Mouse (Mus musculus) intestine, embryonic 15.5 days (tissue): ENCODE results near the gene Abca13. TPM values are rescaled to one million over a fixed set of nuclear protein-coding genes. Genes with fewer than 3 reads are reported as not detected.

Experiments
- ATAC-seq: fragments of 200-750 bp; cut with Nextera tagmentation; 2 replicates; pipeline ENCODE4 v1.8.0; 2017; ENCODE audit warnings: moderate TSS enrichment, moderate library complexity
- H3K27ac ChIP-seq: fragments of 300-500 bp; sonication (generic); 2 replicates; pipeline ENCODE4 v1.5.1; 2015; ENCODE audit warnings: mild to moderate bottlenecking, inconsistent platforms
- H3K27me3 ChIP-seq: fragments of 300-500 bp; sonication (generic); replicated peaks from 2 replicates; pipeline ENCODE4 v1.6.1; 2015; ENCODE audit warnings: inconsistent platforms
- H3K36me3 ChIP-seq: fragments of 300-500 bp; sonication (generic); 2 replicates; pipeline ENCODE4 v1.6.1; 2015; ENCODE audit warnings: inconsistent platforms
- H3K4me1 ChIP-seq: fragments of 300-500 bp; sonication (generic); replicated peaks from 2 replicates; pipeline ENCODE4 v1.6.1; 2015; ENCODE audit warnings: inconsistent platforms
- H3K4me2 ChIP-seq: fragments of 300-500 bp; sonication (generic); replicated peaks from 2 replicates; pipeline ENCODE4 v1.6.1; 2015; ENCODE audit warnings: mild to moderate bottlenecking, inconsistent platforms
- H3K4me3 ChIP-seq: fragments of 300-500 bp; sonication (generic); replicated peaks from 2 replicates; pipeline ENCODE4 v1.5.1; 2015; ENCODE audit warnings: inconsistent platforms
- H3K9ac ChIP-seq: fragments of 300-500 bp; sonication (generic); 2 replicates; pipeline ENCODE4 v1.6.1; 2015; ENCODE audit warnings: inconsistent platforms
- H3K9me3 ChIP-seq: fragments of 300-500 bp; sonication (generic); 2 replicates; pipeline ENCODE4 v1.6.1; 2016; ENCODE audit warnings: inconsistent platforms
- WGBS: fragments of 180-500 bp; shearing (Covaris S2); methylation state at CpG from one replicate; pipeline ENCODE4 v1.1.7; 2015; 5-methylcytosine and 5-hydroxymethylcytosine counted together
- polyA plus RNA-seq: library from polyadenylated mRNA; unstranded; fragments of >200 nt; fragmentation: Nextera tagmentation; extraction: Ambion mirVana; gene quantifications from 2 replicates; pipeline ENCODE4 v1.2.1, GENCODE M21; 2015

Gene Abca13
- polyA plus RNA-seq, 1 experiment from 2014 or later = 0.39 TPM

- no peak overlapping the region for H3K27ac ChIP-seq
- WGBS = 61% methylated on average over 3 of the region's 3 CpGs
- no peak for ATAC-seq
Observed at GRCm38 (mm10) chr11:9647272-9647671, 455.5 kb downstream of the Abca13 start.

DNA sequence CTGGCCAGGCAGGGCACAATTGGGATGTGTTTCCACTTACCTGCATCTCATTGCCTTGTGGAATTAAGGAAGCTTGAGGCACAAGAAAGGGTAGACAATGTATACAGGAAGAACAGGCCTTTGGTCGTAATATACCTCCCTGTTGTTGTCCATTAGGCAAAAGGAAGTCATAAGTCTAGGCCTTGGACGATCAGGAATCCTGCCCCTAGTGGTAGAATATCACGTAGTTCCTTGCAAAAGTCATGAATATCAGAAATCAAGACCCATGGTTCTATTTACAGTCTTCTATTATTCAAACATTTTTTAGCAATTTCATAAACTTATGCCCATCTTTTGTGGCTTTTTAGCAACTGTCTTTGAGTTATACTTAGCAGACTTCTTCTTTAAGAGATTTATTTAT lies 456.2 kb downstream of the Abca13 start:
- H3K27me3 ChIP-seq = no peaks in the 10 kb centered on the region
- ATAC-seq = no peak
- no peak overlapping the region for H3K9ac ChIP-seq
- H3K9me3 ChIP-seq = no peaks in the 10 kb centered on the region
- no peaks in the 10 kb centered on the region for H3K4me1 ChIP-seq
- H3K4me3 ChIP-seq = no peak overlapping the region
- WGBS = 59% methylated on average over 3 of the region's 3 CpGs
- no peak overlapping the region for H3K4me2 ChIP-seq
- H3K27ac ChIP-seq = no peak overlapping the region
- H3K36me3 ChIP-seq = no peaks in the 10 kb centered on the region

More at GRCm38 (mm10) chr11:9647272-9647671, 455.5 kb downstream of the Abca13 start:
- H3K9ac ChIP-seq = no peak overlapping the region
- no peak overlapping the region for H3K4me2 ChIP-seq
- H3K4me3 ChIP-seq = no peak overlapping the region
- H3K36me3 ChIP-seq = no peaks in the 10 kb centered on the region
- H3K9me3 ChIP-seq = no peaks in the 10 kb centered on the region
- no peaks in the 10 kb centered on the region for H3K27me3 ChIP-seq
- H3K4me1 ChIP-seq = no peaks in the 10 kb centered on the region

GRCm38 (mm10) chr11:9666648-9667255 lies 475.0 kb downstream of the Abca13 start:
- H3K4me2 ChIP-seq = no peak overlapping the region
- no peaks in the 10 kb centered on the region for H3K27me3 ChIP-seq
- no peak overlapping the region for H3K27ac ChIP-seq
- no peaks in the 10 kb centered on the region for H3K4me1 ChIP-seq
- peak; percentile 93 for ATAC-seq
- H3K9me3 ChIP-seq = no peaks in the 10 kb centered on the region
- no peak overlapping the region for H3K9ac ChIP-seq
- H3K4me3 ChIP-seq = no peak overlapping the region
- WGBS = 54% methylated on average over 3 of the region's 3 CpGs
- H3K36me3 ChIP-seq = no peaks in the 10 kb centered on the region

GRCm38 (mm10) chr11:9669430-9669829 lies 477.7 kb downstream of the Abca13 start:
- 73% methylated on average over 1 of the region's 1 CpGs for WGBS
- H3K9ac ChIP-seq = no peak overlapping the region
- no peaks in the 10 kb centered on the region for H3K36me3 ChIP-seq
- no peaks in the 10 kb centered on the region for H3K9me3 ChIP-seq
- H3K4me2 ChIP-seq = no peak overlapping the region
- H3K27ac ChIP-seq = no peak overlapping the region
- no peak overlapping the region for H3K4me3 ChIP-seq
- no peaks in the 10 kb centered on the region for H3K4me1 ChIP-seq
- no peak for ATAC-seq
- H3K27me3 ChIP-seq = no peaks in the 10 kb centered on the region

DNA sequence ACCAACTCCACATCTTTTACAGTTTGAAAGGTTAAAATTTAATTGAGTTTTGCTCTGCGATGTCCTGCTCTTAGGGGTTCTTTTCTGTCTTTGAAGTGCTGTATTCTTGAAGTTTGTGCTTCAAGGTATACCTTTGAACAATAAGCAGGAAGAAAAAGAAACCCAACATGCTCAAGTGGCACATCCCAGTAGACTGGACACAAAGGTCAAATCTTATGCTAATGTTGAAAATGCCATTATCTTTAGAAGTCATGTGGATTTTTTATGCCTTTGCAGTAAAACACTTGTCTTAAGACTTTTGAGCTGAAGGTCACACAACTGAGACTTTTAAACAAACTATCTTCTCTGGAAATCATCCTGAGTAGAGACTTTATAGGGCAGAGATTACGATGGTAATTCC lies 493.2 kb downstream of the Abca13 start:
- no peak overlapping the region for H3K4me3 ChIP-seq
- ATAC-seq = peak; percentile 81
- H3K4me1 ChIP-seq = no peaks in the 10 kb centered on the region
- no peaks in the 10 kb centered on the region for H3K9me3 ChIP-seq
- H3K4me2 ChIP-seq = no peak overlapping the region
- no peaks in the 10 kb centered on the region for H3K36me3 ChIP-seq
- H3K9ac ChIP-seq = no peak overlapping the region
- 82% methylated on average over 2 of the region's 2 CpGs for WGBS
- no peaks in the 10 kb centered on the region for H3K27me3 ChIP-seq
- H3K27ac ChIP-seq = no peak overlapping the region

DNA sequence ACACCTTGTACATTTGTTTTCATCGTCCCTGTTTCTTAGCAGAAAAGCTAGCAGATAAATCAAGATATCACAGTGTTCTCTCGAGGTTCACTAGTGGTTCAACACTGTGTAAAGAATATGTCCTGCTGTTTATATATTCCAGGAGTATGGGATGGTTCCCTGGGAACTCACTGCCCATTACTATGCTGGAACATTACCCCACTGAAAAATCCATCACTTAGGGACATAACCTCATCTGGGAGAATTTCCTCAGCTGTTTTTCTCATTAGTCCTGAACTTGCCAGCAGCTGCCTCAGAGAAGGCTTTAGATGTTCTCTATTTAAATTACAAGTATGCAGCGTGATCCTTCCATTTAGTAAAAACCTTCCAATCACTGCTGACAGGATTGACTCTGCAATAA lies 513.4 kb downstream of the Abca13 start:
- no peak overlapping the region for H3K4me3 ChIP-seq
- H3K27me3 ChIP-seq = no peaks in the 10 kb centered on the region
- H3K9me3 ChIP-seq = no peaks in the 10 kb centered on the region
- no peak overlapping the region for H3K27ac ChIP-seq
- no peaks in the 10 kb centered on the region for H3K36me3 ChIP-seq
- H3K9ac ChIP-seq = no peak overlapping the region
- ATAC-seq = no peak
- H3K4me2 ChIP-seq = no peak overlapping the region
- WGBS = 50% methylated on average over 3 of the region's 3 CpGs
- H3K4me1 ChIP-seq = no peaks in the 10 kb centered on the region

DNA sequence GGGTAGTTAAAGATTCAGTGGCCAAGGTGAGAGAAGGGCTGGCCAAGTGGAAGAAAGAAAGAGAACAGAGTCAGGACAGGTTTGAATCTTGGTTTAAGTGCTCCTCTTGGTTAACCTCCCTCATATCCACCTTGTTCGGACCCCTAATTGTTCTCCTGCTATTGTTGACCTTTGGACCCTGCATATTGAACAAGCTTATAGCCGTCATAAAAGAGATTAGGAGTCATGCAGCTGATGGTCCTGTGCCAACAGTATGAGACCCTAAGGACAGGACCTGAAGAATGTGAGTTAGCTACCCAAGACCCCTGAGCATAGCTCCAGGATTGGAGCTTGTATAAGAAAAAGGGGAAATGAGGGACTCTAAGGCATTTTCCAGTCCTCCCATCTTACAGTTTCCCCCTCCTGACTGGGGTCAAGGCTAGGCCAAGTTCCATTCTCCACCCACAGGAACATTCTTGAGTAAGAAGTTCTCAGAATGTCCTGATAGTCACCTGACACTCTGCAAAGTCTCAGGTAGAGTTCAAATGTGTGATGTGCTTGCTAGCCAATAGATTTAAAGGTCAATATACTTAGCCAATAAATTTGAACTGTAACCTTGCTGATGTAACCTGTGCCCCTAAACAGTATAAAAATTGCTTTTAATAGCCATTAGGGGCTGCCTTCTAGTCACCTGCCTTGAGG lies 536.2 kb downstream of the Abca13 start:
- WGBS = 44% methylated on average over 2 of the region's 2 CpGs
- Histone ChIP-seq H3K9ac (no peak overlapping the region), H3K27me3 (no peaks in the 10 kb centered on the region), H3K36me3 (no peaks in the 10 kb centered on the region), H3K4me3 (no peak overlapping the region), H3K9me3 (no peaks in the 10 kb centered on the region), H3K27ac (peak overlapping the region; percentile 48; the same call in 1 of the 2 replicates), H3K4me2 (no peak overlapping the region), H3K4me1 (no peaks in the 10 kb centered on the region)
- peak; percentile 95 for ATAC-seq

GRCm38 (mm10) chr11:9731300-9731699 lies 539.6 kb downstream of the Abca13 start:
- H3K27me3 ChIP-seq = no peaks in the 10 kb centered on the region
- H3K9ac ChIP-seq = no peak overlapping the region
- ATAC-seq = no peak
- WGBS = 80% methylated on average over 1 of the region's 1 CpGs
- H3K27ac ChIP-seq = no peak overlapping the region
- no peak overlapping the region for H3K4me2 ChIP-seq
- H3K4me1 ChIP-seq = no peaks in the 10 kb centered on the region
- no peaks in the 10 kb centered on the region for H3K9me3 ChIP-seq
- no peaks in the 10 kb centered on the region for H3K36me3 ChIP-seq
- H3K4me3 ChIP-seq = no peak overlapping the region

Other genes with a start within 250 kb of the Abca13 start
- gene Pkd1l1, start 218.7 kb upstream of the Abca13 start, polyA plus RNA-seq = 0.08 TPM in 1 of 2 replicates, not detected in the other
- 13.2 and 14.1 TPM in 2 replicates for gene Hus1, start 180.8 kb upstream of the Abca13 start, polyA plus RNA-seq
- 0.50 and 0.58 TPM in 2 replicates for gene Gm11992, start 143.3 kb upstream of the Abca13 start, polyA plus RNA-seq
- gene Sun3, start 143.0 kb upstream of the Abca13 start, polyA plus RNA-seq = 0.33 and 0.46 TPM in 2 replicates
- gene Upp1, start 73.8 kb upstream of the Abca13 start, polyA plus RNA-seq = 5.4 and 6.6 TPM in 2 replicates